14 mouse cellular contexts compared by ENCODE assay signal in genomic region chr17:34036647-34037046, GRCm38 (mm10). TPM values are rescaled to one million over a fixed set of nuclear protein-coding genes. Genes with fewer than 3 reads are reported as not detected.
DNase-seq lines count a peak whose midpoint lies in the region; ATAC-seq and TF ChIP-seq lines count a peak whose summit lies in the region.
"Had no signal": no experiment of that assay in that cellular context is flagged by ENCODE, and none has a peak within 500 bp of the region (broad histone marks: within the 10 kb centered on the region; RNA-seq: fewer than 3 reads in every experiment).

No protein-coding gene starts in this region.

- peaks cover 12% of the 10 kb centered on the region; the same call in 1 of the 2 replicates for H3K79me2 ChIP-seq in liver, adult 2 months (ENCODE audit: control insufficient read depth, insufficient read depth, low read length)

- H3K4me1 ChIP-seq in liver, adult 2 months (ENCODE audit: control insufficient read depth, insufficient read depth, low read length): peaks cover 6% of the 10 kb centered on the region
- H3K4me1 ChIP-seq in liver, embryonic 12.5 days: peaks cover 45% of the 10 kb centered on the region

- no peak for TF ChIP-seq POLR2A in liver, adult 2 months (IDR thresholded peaks at IDR 0.05; ENCODE audit: extremely low read depth, insufficient read depth, low read length)

- peaks cover 3% of the 10 kb centered on the region; the same call in 1 of the 2 replicates for H3K36me3 ChIP-seq in liver, adult 2 months (ENCODE audit: control insufficient read depth, insufficient read depth, low read length)
- peaks cover 52% of the 10 kb centered on the region for H3K36me3 ChIP-seq in liver, embryonic 12.5 days

- H3K27me3 ChIP-seq in liver, adult 2 months (ENCODE audit: control insufficient read depth, insufficient read depth, low read length): no peaks in the 10 kb centered on the region
- peaks cover 41% of the 10 kb centered on the region for H3K27me3 ChIP-seq in liver, embryonic 12.5 days (replicated peaks)
- H3K27me3 ChIP-seq: midbrain, embryonic 13.5 days had no signal

- H3K9ac ChIP-seq in liver, adult 2 months (ENCODE audit: low read depth, low read length): no peak overlapping the region
- H3K9ac ChIP-seq in liver, embryonic 12.5 days: no peak overlapping the region
- H3K9ac ChIP-seq: hindbrain, embryonic 12.5 days; midbrain, embryonic 13.5 days had no signal

- intact Hi-C loops in gastrocnemius, adult 2 months (cut with DNase I): loop anchor here (5.0 kb wide), 1 partner anchor 71 kb away; no protein-coding TSS in a partner anchor
- intact Hi-C loops in gastrocnemius, postnatal 14 days (cut with DNase I; ENCODE audit: low total_unique reads): loop anchor here (5.0 kb wide), 1 partner anchor 41 kb away; no protein-coding TSS in a partner anchor

- no peak for ATAC-seq in liver, embryonic 12.5 days
- ATAC-seq in monocyte, adult 5-6 weeks (replicated peaks; ENCODE audit: insufficient number of reproducible peaks, low FRiP score, low TSS enrichment, poor library complexity, severe bottlenecking): no peak
- ATAC-seq: intestine, embryonic 16.5 days; midbrain, embryonic 13.5 days; Patski had no signal

- no peak for TF ChIP-seq CTCF in gastrocnemius, adult 2 months (IDR thresholded peaks at IDR 0.05)
- no peak for TF ChIP-seq CTCF in liver, adult 2 months (IDR thresholded peaks at IDR 0.05; ENCODE audit: low read depth, low read length)

- peak; percentile 54 for DNase-seq in gastrocnemius, adult 2 months
- no peak for DNase-seq in gastrocnemius, postnatal 14 days
- DNase-seq in liver, adult 2 months (ENCODE audit: extremely low read depth, low read depth, low spot score): peak; percentile 78
- DNase-seq in cerebellum, adult 9-11 months: peak; percentile 47
- DNase-seq in kidney, postnatal 14 days: peak; percentile 44
- DNase-seq: embryo, embryonic 11 days had no signal

- WGBS in liver, adult 2 months: 35% methylated on average over 10 of the region's 10 CpGs
- 82% methylated on average over 10 of the region's 10 CpGs for WGBS in liver, embryonic 12.5 days (ENCODE audit: insufficient replicate concordance)

- H3K9me3 ChIP-seq in liver, embryonic 12.5 days (replicated peaks): no peaks in the 10 kb centered on the region
- H3K9me3 ChIP-seq: hindbrain, embryonic 12.5 days; midbrain, embryonic 13.5 days had no signal

- H3K4me3 ChIP-seq in gastrocnemius, adult 2 months: no peak overlapping the region
- H3K4me3 ChIP-seq in liver, adult 2 months (ENCODE audit: insufficient read depth, low read depth, low read length): no peak overlapping the region
- no peak overlapping the region for H3K4me3 ChIP-seq in liver, embryonic 12.5 days
- H3K4me3 ChIP-seq: erythroblast, embryonic 14.5 days; hindbrain, embryonic 12.5 days; midbrain, embryonic 13.5 days had no signal

- H3K4me2 ChIP-seq in liver, embryonic 12.5 days: no peak overlapping the region
- H3K4me2 ChIP-seq: heart, embryonic 11.5 days; hindbrain, embryonic 12.5 days; midbrain, embryonic 13.5 days had no signal

- no peak overlapping the region for H3K27ac ChIP-seq in gastrocnemius, adult 2 months
- H3K27ac ChIP-seq in liver, adult 2 months (replicated peaks; ENCODE audit: insufficient read depth, low read depth, low read length): no peak overlapping the region
- no peak overlapping the region for H3K27ac ChIP-seq in liver, embryonic 12.5 days
- H3K27ac ChIP-seq: hindbrain, embryonic 12.5 days; midbrain, embryonic 13.5 days had no signal

RNA-seq across cellular contexts. Expression of gene Col11a2, which starts 2.6 kb away (rescaled TPM):
- total RNA-seq in gastrocnemius, adult 2 months (2021): 1 to 10 TPM; 3.0 to 9.6 TPM
- total RNA-seq in gastrocnemius, postnatal 14 days (2021): 10 to 100 TPM; 51.1 to 56.0 TPM
- 0.18 and 0.74 TPM in 2 replicates for total RNA-seq in liver, adult 2 months (2014; rRNA removed)
- 0.20 and 0.23 TPM in 2 replicates for polyA plus RNA-seq in liver, adult 2 months (2012; rRNA removed)
- polyA plus RNA-seq in liver, embryonic 12.5 days (2016; fragmentation: Nextera tagmentation; extraction: Ambion mirVana): 0.37 and 0.54 TPM in 2 replicates
- 1.5 to 11.2 TPM (median 4.7 TPM) in 3 replicates for total RNA-seq in monocyte, adult 5-6 weeks (2017)

RNA-seq across cellular contexts. Expression of gene Rxrb, which starts 5.0 kb away (rescaled TPM):
- total RNA-seq in gastrocnemius, adult 2 months (2021): 10 to 100 TPM; 40.5 to 41.7 TPM
- total RNA-seq in gastrocnemius, postnatal 14 days (2021): 10 to 100 TPM; 35.2 to 35.8 TPM
- 13.0 and 17.0 TPM in 2 replicates for total RNA-seq in liver, adult 2 months (2014; rRNA removed)
- polyA plus RNA-seq in liver, adult 2 months (2012; rRNA removed): 40.3 and 46.5 TPM in 2 replicates
- 29.2 and 31.3 TPM in 2 replicates for polyA plus RNA-seq in liver, embryonic 12.5 days (2016; fragmentation: Nextera tagmentation; extraction: Ambion mirVana)
- total RNA-seq in monocyte, adult 5-6 weeks (2017): 34.6 to 41.0 TPM (median 40.7 TPM) in 3 replicates

RNA-seq across cellular contexts. Expression of gene Slc39a7, which starts 5.2 kb away (rescaled TPM):
- total RNA-seq in gastrocnemius, adult 2 months (2021): 10 to 100 TPM; 44.6 to 49.5 TPM
- total RNA-seq in gastrocnemius, postnatal 14 days (2021): 10 to 100 TPM; 44.9 to 60.1 TPM
- 51.2 and 54.7 TPM in 2 replicates for total RNA-seq in liver, adult 2 months (2014; rRNA removed)
- polyA plus RNA-seq in liver, adult 2 months (2012; rRNA removed): 98.0 and 115 TPM in 2 replicates
- polyA plus RNA-seq in liver, embryonic 12.5 days (2016; fragmentation: Nextera tagmentation; extraction: Ambion mirVana): 91.7 and 96.0 TPM in 2 replicates
- 105 to 116 TPM (median 115 TPM) in 3 replicates for total RNA-seq in monocyte, adult 5-6 weeks (2017)

RNA-seq across cellular contexts. Expression of gene H2-Ke6, which starts 8.8 kb away (rescaled TPM):
- total RNA-seq in gastrocnemius, adult 2 months (2021): 10 to 100 TPM; 69.9 to 82.3 TPM
- 10 to 100 TPM; 50.1 to 51.3 TPM for total RNA-seq in gastrocnemius, postnatal 14 days (2021)
- total RNA-seq in liver, adult 2 months (2014; rRNA removed): 76.5 and 80.5 TPM in 2 replicates
- 162 and 167 TPM in 2 replicates for polyA plus RNA-seq in liver, adult 2 months (2012; rRNA removed)
- 33.2 and 36.1 TPM in 2 replicates for polyA plus RNA-seq in liver, embryonic 12.5 days (2016; fragmentation: Nextera tagmentation; extraction: Ambion mirVana)
- 77.7 to 117 TPM (median 111 TPM) in 3 replicates for total RNA-seq in monocyte, adult 5-6 weeks (2017)

RNA-seq across cellular contexts. Expression of gene Ring1, which starts 12.2 kb away (rescaled TPM):
- 10 to 100 TPM; 11.6 to 12.8 TPM for total RNA-seq in gastrocnemius, adult 2 months (2021)
- total RNA-seq in gastrocnemius, postnatal 14 days (2021): 10 to 100 TPM; 11.3 to 13.1 TPM
- total RNA-seq in liver, adult 2 months (2014; rRNA removed): 10.0 and 13.7 TPM in 2 replicates
- polyA plus RNA-seq in liver, adult 2 months (2012; rRNA removed): 29.7 and 33.8 TPM in 2 replicates
- 10.6 and 10.7 TPM in 2 replicates for polyA plus RNA-seq in liver, embryonic 12.5 days (2016; fragmentation: Nextera tagmentation; extraction: Ambion mirVana)
- 10.9 to 15.5 TPM (median 15.1 TPM) in 3 replicates for total RNA-seq in monocyte, adult 5-6 weeks (2017)
